Mouse (Mus musculus) embryo, embryonic 9.5 days (tissue): Measurements from ENCODE around the gene Ccdc170.
"Not testable (repeated sequence)": the region's sequence is repeated elsewhere in the genome, so short reads cannot be mapped to it uniquely, and the experiment has no call there.

Source experiments
- DNase-seq: peaks from one replicate; pipeline ENCODE4 v3.0.0-alpha.2; 2017; ENCODE audit errors: extremely low spot score

Gene Ccdc170

GRCm38 (mm10) chr10:4600796-4601474 is 118.6 kb downstream of the Ccdc170 start:
- no peak for DNase-seq

DNA sequence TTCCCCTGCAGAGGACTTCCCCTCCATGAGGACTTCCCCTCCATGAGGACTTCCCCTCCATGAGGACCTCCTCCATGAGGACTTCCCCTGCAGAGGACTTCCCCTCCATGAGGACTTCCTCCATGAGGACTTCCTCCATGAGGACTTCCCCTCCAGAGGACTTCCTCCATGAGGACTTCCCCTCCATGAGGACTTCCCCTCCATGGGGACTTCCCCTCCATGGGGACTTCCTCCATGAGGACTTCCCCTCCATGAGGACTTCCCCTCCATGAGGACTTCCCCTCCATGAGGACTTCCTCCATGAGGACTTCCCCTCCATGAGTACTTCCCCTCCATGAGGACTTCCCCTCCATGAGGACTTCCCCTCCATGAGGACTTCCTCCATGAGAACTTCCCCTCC is 119.3 kb downstream of the Ccdc170 start:
- DNase-seq, result not testable (repeated sequence)

- DNase-seq, result no peak
These were observed 120.2 kb downstream of the Ccdc170 start for GRCm38 (mm10) chr10:4602466-4602865.

DNA sequence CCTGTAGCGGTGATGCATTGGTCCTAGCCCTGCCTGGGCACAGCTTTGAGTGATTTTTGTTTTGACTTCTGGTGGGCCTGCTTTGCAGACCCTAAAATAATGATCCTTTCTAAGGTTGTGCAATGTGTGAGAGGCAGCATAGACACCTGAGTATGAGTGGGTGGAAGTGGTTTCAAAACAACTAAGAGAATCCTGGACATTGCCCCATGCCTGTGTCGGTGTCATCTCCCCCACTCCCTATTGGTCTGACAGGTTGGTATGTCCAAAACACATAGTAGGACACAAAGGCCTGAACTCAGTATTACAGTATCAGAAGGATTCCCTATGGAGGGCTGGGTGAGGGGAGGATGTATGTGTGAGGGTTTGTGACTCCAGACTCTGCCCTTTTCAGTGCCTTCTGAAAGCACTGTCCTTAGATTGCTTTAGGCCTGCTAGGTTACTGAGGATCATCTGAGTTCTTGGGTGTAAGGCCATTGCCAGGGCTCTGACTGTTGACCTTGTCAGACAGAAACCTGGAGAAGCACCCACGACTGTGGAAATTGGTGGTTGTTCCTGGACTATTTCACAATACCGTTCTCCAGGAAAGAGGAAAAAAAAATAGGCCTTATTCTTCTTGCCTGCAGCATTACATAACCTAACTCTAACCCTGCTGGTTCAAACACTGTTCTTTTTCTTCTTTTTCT is 122.4 kb downstream of the Ccdc170 start:
- no peak for DNase-seq

GRCm38 (mm10) chr10:4610234-4610633 is 127.9 kb downstream of the Ccdc170 start:
- no peak for DNase-seq

DNA sequence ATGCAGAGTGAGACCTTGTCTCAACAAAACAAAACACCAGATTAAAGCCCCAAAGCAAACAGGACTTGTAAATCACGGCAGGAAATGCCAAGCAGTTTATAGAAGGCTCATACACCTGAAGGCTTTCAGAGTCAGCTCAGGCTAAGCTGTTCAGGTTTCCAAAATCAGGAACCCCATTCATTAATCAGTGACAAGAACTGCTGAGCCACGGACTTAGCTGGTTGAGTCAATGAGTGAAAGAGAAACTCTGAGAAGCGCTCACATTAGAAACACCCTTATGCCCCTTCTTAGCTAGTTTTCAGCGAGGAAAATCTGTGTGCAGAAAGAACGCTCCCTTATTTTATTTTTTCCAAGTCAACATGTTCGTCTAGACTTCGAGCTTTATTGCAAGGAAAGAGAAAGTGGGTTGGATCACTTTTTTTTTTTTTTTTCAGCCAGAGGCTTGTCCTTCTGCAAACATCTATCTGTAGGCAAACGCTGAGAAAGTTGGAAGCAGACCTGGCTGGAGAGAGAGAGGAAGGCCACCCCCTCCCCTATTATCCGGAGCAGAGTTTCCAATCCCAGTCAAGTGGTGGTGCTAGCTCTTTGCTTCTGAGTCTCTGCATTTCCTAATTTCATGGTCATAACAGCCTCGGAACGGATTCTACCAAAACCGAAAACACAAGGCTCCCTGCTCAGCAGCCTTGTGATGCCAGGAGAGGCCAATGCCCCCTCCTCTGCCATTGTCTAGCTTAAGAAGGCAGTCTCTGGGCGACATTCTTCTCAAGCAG is 129.3 kb downstream of the Ccdc170 start, which contains the start of gene Esr1:
Esr1 (plus strand) TSS at position 208 of the 770 bp plus-strand sequence.
- no peak for DNase-seq
